ENCODE assay signal across 8 mouse cellular contexts in genomic region chr15:102100161-102100981, GRCm38 (mm10). TPM values are rescaled to one million over a fixed set of nuclear protein-coding genes. Genes with fewer than 3 reads are reported as not detected.
DNase-seq lines count a peak whose midpoint lies in the region; ATAC-seq lines count a peak whose summit lies in the region.

Gene Tns2, plus strand, starts transcription at chr15:102100413.

- H3K9me3 ChIP-seq in embryonic facial prominence, embryonic 15.5 days (replicated peaks) = no peaks in the 10 kb centered on the region
- no peaks in the 10 kb centered on the region for H3K9me3 ChIP-seq in heart, embryonic 11.5 days (replicated peaks; ENCODE audit: control insufficient read depth, low read length)
- H3K9me3 ChIP-seq in kidney, embryonic 16.5 days (ENCODE audit: low read length) = no peaks in the 10 kb centered on the region
- H3K9me3 ChIP-seq in liver, embryonic 13.5 days (replicated peaks) = no peaks in the 10 kb centered on the region

- H3K27me3 ChIP-seq in embryonic facial prominence, embryonic 15.5 days = no peaks in the 10 kb centered on the region
- H3K27me3 ChIP-seq in heart, embryonic 11.5 days (ENCODE audit: control insufficient read depth, insufficient read depth, low read length) = no peaks in the 10 kb centered on the region
- H3K27me3 ChIP-seq in kidney, embryonic 16.5 days (ENCODE audit: insufficient read depth, low read length) = no peaks in the 10 kb centered on the region
- peaks cover 55% of the 10 kb centered on the region for H3K27me3 ChIP-seq in liver, embryonic 13.5 days

- peaks cover 77% of the 10 kb centered on the region for H3K4me1 ChIP-seq in embryonic facial prominence, embryonic 15.5 days
- H3K4me1 ChIP-seq in heart, embryonic 11.5 days (ENCODE audit: control insufficient read depth, insufficient read depth, low read length) = peaks cover 61% of the 10 kb centered on the region
- H3K4me1 ChIP-seq in kidney, embryonic 16.5 days (ENCODE audit: insufficient read depth, low read length) = peaks cover 73% of the 10 kb centered on the region
- H3K4me1 ChIP-seq in liver, embryonic 13.5 days (replicated peaks) = peaks cover 82% of the 10 kb centered on the region

- WGBS in embryonic facial prominence, embryonic 15.5 days = under 1% methylated on average over 69 of the region's 82 CpGs
- whole genome bisulfite sequencing in heart, embryonic 11.5 days (ENCODE audit: insufficient replicate concordance) = under 1% methylated on average over 67 of the region's 82 CpGs
- WGBS in kidney, embryonic 16.5 days = under 1% methylated on average over 63 of the region's 82 CpGs
- WGBS in liver, embryonic 13.5 days (ENCODE audit: insufficient replicate concordance) = 2% methylated on average over 52 of the region's 82 CpGs

- peak; percentile 74 for ATAC-seq in embryonic facial prominence, embryonic 15.5 days (ENCODE audit: insufficient number of reproducible peaks, low FRiP score, low TSS enrichment, low read depth)
- peak; percentile 41 for ATAC-seq in heart, embryonic 11.5 days (replicated peaks; ENCODE audit: insufficient number of reproducible peaks, low FRiP score, low TSS enrichment)
- peak; percentile 56 for ATAC-seq in kidney, embryonic 16.5 days (ENCODE audit: low FRiP score, low TSS enrichment)
- ATAC-seq in liver, embryonic 13.5 days (ENCODE audit: low read depth) = peak; percentile 69

- H3K36me3 ChIP-seq in embryonic facial prominence, embryonic 15.5 days = peaks cover 17% of the 10 kb centered on the region
- peaks cover 14% of the 10 kb centered on the region for H3K36me3 ChIP-seq in heart, embryonic 11.5 days (ENCODE audit: control insufficient read depth, insufficient read depth, low read length)
- peaks cover 18% of the 10 kb centered on the region for H3K36me3 ChIP-seq in kidney, embryonic 16.5 days (ENCODE audit: insufficient read depth, low read length)
- H3K36me3 ChIP-seq in liver, embryonic 13.5 days = peaks cover 27% of the 10 kb centered on the region

- peak; percentile 44 to 60 for DNase-seq in B cell, adult 2 months
- DNase-seq in adrenal gland, postnatal 25 days = peak; percentile 90
- peak; percentile 55 for DNase-seq in liver, embryonic 13.5 days
- DNase-seq in neural tube, embryonic 10.5 days (ENCODE audit: extremely low spot score, low spot score) = peak; percentile 75
- peak; percentile 43 for DNase-seq in telencephalon, adult 2 months (ENCODE audit: low read depth, low spot score)

- H3K9ac ChIP-seq in embryonic facial prominence, embryonic 15.5 days = peak within 1 kb of the TSS; percentile 50
- peak within 1 kb of the TSS; percentile 71 for H3K9ac ChIP-seq in heart, embryonic 11.5 days (ENCODE audit: low read depth, low read length)
- H3K9ac ChIP-seq in kidney, embryonic 16.5 days (replicated peaks; ENCODE audit: low read length) = peak within 1 kb of the TSS; percentile 80
- peak within 1 kb of the TSS; percentile 69 for H3K9ac ChIP-seq in liver, embryonic 13.5 days

- H3K27ac ChIP-seq in embryonic facial prominence, embryonic 15.5 days (replicated peaks) = peak within 1 kb of the TSS; percentile 99
- H3K27ac ChIP-seq in heart, embryonic 11.5 days (ENCODE audit: low read depth, low read length) = peak within 1 kb of the TSS; percentile 95
- peak within 1 kb of the TSS; percentile 99 for H3K27ac ChIP-seq in kidney, embryonic 16.5 days (ENCODE audit: low read length)
- H3K27ac ChIP-seq in liver, embryonic 13.5 days = peak within 1 kb of the TSS; percentile 77

- H3K4me2 ChIP-seq in embryonic facial prominence, embryonic 15.5 days (replicated peaks) = peak within 1 kb of the TSS; percentile 75
- peak within 1 kb of the TSS; percentile 80 for H3K4me2 ChIP-seq in heart, embryonic 11.5 days
- H3K4me2 ChIP-seq in kidney, embryonic 16.5 days (replicated peaks; ENCODE audit: low read depth, low read length) = peak within 1 kb of the TSS; percentile 91
- peak within 1 kb of the TSS; percentile 92 for H3K4me2 ChIP-seq in liver, embryonic 13.5 days

- peak within 1 kb of the TSS; percentile 63 for H3K4me3 ChIP-seq in embryonic facial prominence, embryonic 15.5 days (replicated peaks)
- peak within 1 kb of the TSS; percentile 61 for H3K4me3 ChIP-seq in heart, embryonic 11.5 days (ENCODE audit: low read depth, low read length)
- peak within 1 kb of the TSS; percentile 62 for H3K4me3 ChIP-seq in kidney, embryonic 16.5 days (ENCODE audit: low read length)
- H3K4me3 ChIP-seq in liver, embryonic 13.5 days (replicated peaks) = peak within 1 kb of the TSS; percentile 63

RNA-seq across cellular contexts. Expression of gene Tns2, which starts in this region (rescaled TPM):
- total RNA-seq in adrenal gland, postnatal 25 days (2021) = 75.2 and 78.7 TPM in 2 replicates
- 45.5 and 57.2 TPM in 2 replicates for polyA plus RNA-seq in embryonic facial prominence, embryonic 15.5 days (2015; fragmentation: Nextera tagmentation; extraction: Ambion mirVana)
- 25.0 and 25.4 TPM in 2 replicates for polyA plus RNA-seq in heart, embryonic 11.5 days (2014; fragmentation: Nextera tagmentation; extraction: Ambion mirVana)
- 51.2 and 56.3 TPM in 2 replicates for polyA plus RNA-seq in kidney, embryonic 16.5 days (2015; fragmentation: Nextera tagmentation; extraction: Ambion mirVana)
- 4.4 and 5.0 TPM in 2 replicates for polyA plus RNA-seq in liver, embryonic 13.5 days (2015; fragmentation: Nextera tagmentation; extraction: Ambion mirVana)

Comparison
In these comparisons a context has a peak if more than half of its experiments do, and no peak if none do; other contexts are left out.
1. Peak in every context shown above with its lines: DNase-seq, ATAC-seq, H3K4me3 ChIP-seq and H3K27ac ChIP-seq.